Mouse (Mus musculus) heart, adult 2 months (tissue): ENCODE data around the gene Parn. TPM values are rescaled to one million over a fixed set of nuclear protein-coding genes. Genes with fewer than 3 reads are reported as not detected.

ENCODE experiments used
- DNase-seq, 2 experiments: peaks; one replicate each; pipeline ENCODE4 v3.0.0; 2021
- H3K27ac ChIP-seq: fragments of 200-600 bp; 2 replicates; pipeline ENCODE4 v1.8.1; 2022
- H3K27me3 ChIP-seq: fragments of 200-500 bp; 2 replicates; pipeline ENCODE4 v1.6.1; 2012; ENCODE audit warnings: mild to moderate bottlenecking, low read length, inconsistent platforms, mixed read lengths; ENCODE audit not compliant: control insufficient read depth, insufficient read depth
- H3K36me3 ChIP-seq: fragments of 200-500 bp; 2 replicates; pipeline ENCODE4 v1.6.1; 2012; ENCODE audit warnings: low read length, inconsistent platforms; ENCODE audit not compliant: control insufficient read depth, insufficient read depth
- H3K4me1 ChIP-seq: fragments of 200-500 bp; 2 replicates; pipeline ENCODE4 v1.6.1; 2011; ENCODE audit warnings: low read length; ENCODE audit not compliant: control insufficient read depth, insufficient read depth
- H3K4me3 ChIP-seq: fragments of 200-600 bp; 2 replicates; pipeline ENCODE4 v1.8.1; 2022
- H3K79me2 ChIP-seq: fragments of 200-500 bp; replicated peaks from 2 replicates; pipeline ENCODE4 v1.6.1; 2012; ENCODE audit warnings: mild to moderate bottlenecking, inconsistent platforms, low read length, moderate library complexity, mixed read lengths; ENCODE audit not compliant: control insufficient read depth, insufficient read depth
- H3K9ac ChIP-seq: fragments of 200-500 bp; 2 replicates; pipeline ENCODE4 v1.6.1; 2012; ENCODE audit warnings: low read depth, mild to moderate bottlenecking, control low read depth, inconsistent platforms, low read length, mixed read lengths
- CTCF ChIP-seq: fragments of 200-600 bp; IDR thresholded peaks from 2 replicates; pipeline ENCODE4 v1.8.1; 2022; ENCODE audit warnings: antibody characterized with exemption, mild to moderate bottlenecking, moderate library complexity
- EP300 ChIP-seq: fragments of 200-500 bp; IDR thresholded peaks from 2 replicates; pipeline ENCODE4 v1.6.1; 2011; ENCODE audit warnings: low read depth, low read length, control low read depth; ENCODE audit not compliant: insufficient read depth
- POLR2A ChIP-seq: fragments of 200-500 bp; IDR thresholded peaks from 2 replicates; pipeline ENCODE4 v1.6.1; 2011; ENCODE audit warnings: mild to moderate bottlenecking, low read depth, low read length, control low read depth; ENCODE audit not compliant: insufficient read depth
- WGBS: fragments of 180-500 bp; shearing (Covaris S2); methylation state at CpG from one replicate; pipeline ENCODE4 v1.1.7; 2018; 5-methylcytosine and 5-hydroxymethylcytosine counted together
- intact Hi-C: fragments of 180-260 bp; cut with DNase I; formaldehyde crosslinking; loops from one replicate; pipeline ENCODE4 v1.15.1; 2025
- polyA plus RNA-seq: library from polyadenylated mRNA; depleted of rRNA; stranded (reverse); fragments of >200 nt; gene quantifications from 2 replicates; pipeline ENCODE4 v1.2.3, GENCODE M21; 2012
- total RNA-seq, 2 experiments: library from RNA; stranded (reverse); gene quantifications; 2 replicates each; pipeline ENCODE4 v1.2.3; 2021

Parn gene
- total and polyA plus RNA-seq, 3 experiments: 7.3 to 9.1 (median 8.9) TPM

GRCm38 (mm10) chr16:13669282-13669681 is 1.3 kb upstream of the Parn start:
- no peak overlapping the region for H3K4me3 ChIP-seq
- no peaks in the 10 kb centered on the region; the same call in 1 of the 2 replicates for H3K79me2 ChIP-seq
- peaks cover 11% of the 10 kb centered on the region for H3K4me1 ChIP-seq
- peaks cover 11% of the 10 kb centered on the region for H3K36me3 ChIP-seq
- H3K9ac ChIP-seq: no peak overlapping the region
- intact Hi-C loops: no loop called here
- H3K27ac ChIP-seq: no peak overlapping the region
- TF ChIP-seq EP300 (no peak), POLR2A (no peak)
- no peaks in the 10 kb centered on the region for H3K27me3 ChIP-seq
- 88% methylated on average over 1 of the region's 1 CpGs for WGBS
- no peak for DNase-seq

GRCm38 (mm10) chr16:13668402-13669108 is 585 bp upstream of the Parn start:
- TF ChIP-seq POLR2A: no peak
- TF ChIP-seq EP300: no peak
- no peak for TF ChIP-seq CTCF
- intact Hi-C loops: no loop called here
- no peaks in the 10 kb centered on the region for H3K27me3 ChIP-seq
- H3K79me2 ChIP-seq: no peaks in the 10 kb centered on the region; the same call in 1 of the 2 replicates
- no peak overlapping the region for H3K9ac ChIP-seq
- WGBS: 71% methylated on average over 10 of the region's 10 CpGs
- H3K4me3 ChIP-seq: peak overlapping the region; percentile 65
- H3K27ac ChIP-seq: peak overlapping the region; percentile 85
- peaks cover 5% of the 10 kb centered on the region; the same call in 1 of the 2 replicates for H3K36me3 ChIP-seq
- peaks cover 11% of the 10 kb centered on the region for H3K4me1 ChIP-seq
- peak in 1 of 2 experiments; percentile 20 for DNase-seq

GRCm38 (mm10) chr16:13660736-13661135 is 7.2 kb downstream of the Parn start:
- H3K36me3 ChIP-seq: no peaks in the 10 kb centered on the region

GRCm38 (mm10) chr16:13658886-13659285 is 9.1 kb downstream of the Parn start:
- Histone ChIP-seq H3K4me1 (no peaks in the 10 kb centered on the region), H3K36me3 (no peaks in the 10 kb centered on the region), H3K79me2 (no peaks in the 10 kb centered on the region), H3K4me3 (no peak overlapping the region), H3K27me3 (no peaks in the 10 kb centered on the region), H3K9ac (no peak overlapping the region), H3K27ac (no peak overlapping the region)
- DNase-seq: no peak
- no peak for TF ChIP-seq POLR2A
- no peak for TF ChIP-seq CTCF
- TF ChIP-seq EP300: no peak
- intact Hi-C loops: no loop called here
- WGBS: 92% methylated on average over 3 of the region's 3 CpGs

More at GRCm38 (mm10) chr16:13660736-13661135, 7.2 kb downstream of the Parn start:
- Histone ChIP-seq H3K27ac (no peak overlapping the region), H3K27me3 (no peaks in the 10 kb centered on the region), H3K9ac (no peak overlapping the region), H3K4me3 (no peak overlapping the region), H3K4me1 (no peaks in the 10 kb centered on the region), H3K79me2 (no peaks in the 10 kb centered on the region)
- WGBS: 96% methylated on average over 9 of the region's 9 CpGs
- intact Hi-C loops: no loop called here
- DNase-seq: no peak
- TF ChIP-seq EP300 (no peak), CTCF (no peak), POLR2A (no peak)

- no peak overlapping the region for H3K4me3 ChIP-seq
- no peak for TF ChIP-seq CTCF
- TF ChIP-seq POLR2A: no peak
- no peak for TF ChIP-seq EP300
- no peak overlapping the region for H3K9ac ChIP-seq
- intact Hi-C loops: no loop called here
- H3K79me2 ChIP-seq: no peaks in the 10 kb centered on the region
- H3K36me3 ChIP-seq: no peaks in the 10 kb centered on the region; the same call in 1 of the 2 replicates
- H3K4me1 ChIP-seq: no peaks in the 10 kb centered on the region
- no peaks in the 10 kb centered on the region for H3K27me3 ChIP-seq
- 88% methylated on average over 4 of the region's 4 CpGs for WGBS
- DNase-seq: no peak
- H3K27ac ChIP-seq: no peak overlapping the region
Observed at GRCm38 (mm10) chr16:13645930-13646329, 22.0 kb downstream of the Parn start.

- no peak for DNase-seq
- H3K36me3 ChIP-seq: no peaks in the 10 kb centered on the region
- H3K27me3 ChIP-seq: no peaks in the 10 kb centered on the region
- no peaks in the 10 kb centered on the region for H3K79me2 ChIP-seq
- no peak overlapping the region for H3K4me3 ChIP-seq
- TF ChIP-seq CTCF (no peak), POLR2A (no peak), EP300 (no peak)
- intact Hi-C loops: loop anchor here (5.0 kb wide), 1 partner anchor 88 kb away; the partner anchor contains the start of gene Pla2g10
- H3K27ac ChIP-seq: no peak overlapping the region
- no peaks in the 10 kb centered on the region for H3K4me1 ChIP-seq
- H3K9ac ChIP-seq: no peak overlapping the region
- WGBS: 87% methylated on average over 3 of the region's 3 CpGs
Observed at GRCm38 (mm10) chr16:13644474-13644873, 23.5 kb downstream of the Parn start.
